Mouse (Mus musculus): Measurements from ENCODE around the gene Plekhb1. TPM values are rescaled to one million over a fixed set of nuclear protein-coding genes. Genes with fewer than 3 reads are reported as not detected.

Plekhb1 gene
- total and polyA plus RNA-seq, 3 experiments, result 0.12 to 0.40 TPM; not detected in 1

GRCm38 (mm10) chr7:100681132-100681531 is 18.9 kb upstream of the Plekhb1 start:
- no peak for TF ChIP-seq CHD1 (IDR thresholded peaks at IDR 0.05; ENCODE audit: low read depth, low read length)
- peak; percentile 47; the same call in 1 of the 2 replicates for TF ChIP-seq USF1 (IDR thresholded peaks at IDR 0.05; ENCODE audit: low read depth, low read length)
- no peak for TF ChIP-seq MYB (IDR thresholded peaks at IDR 0.05; ENCODE audit: low read depth, low read length)
- TF ChIP-seq SIN3A (IDR thresholded peaks at IDR 0.05; ENCODE audit: low read length), result no peak
- no peak for TF ChIP-seq GATA1 (IDR thresholded peaks at IDR 0.05; ENCODE audit: low read depth, low read length)
- TF ChIP-seq NELFE (IDR thresholded peaks at IDR 0.05; ENCODE audit: low read depth, low read length), result no peak
- no peak for TF ChIP-seq USF2 (IDR thresholded peaks at IDR 0.05; ENCODE audit: borderline replicate concordance in 1 of 2, insufficient read depth in 1 of 2, low read depth in 1 of 2, low read length in 2 of 2)
- peak; percentile 67 for TF ChIP-seq MYC (IDR thresholded peaks at IDR 0.05; ENCODE audit: low read depth, low read length)
- no peak for TF ChIP-seq ELF1 (IDR thresholded peaks at IDR 0.05; ENCODE audit: low read depth, low read length)
- TF ChIP-seq TAL1 (IDR thresholded peaks at IDR 0.05; ENCODE audit: low read length), result no peak
- no peak for TF ChIP-seq TCF12 (IDR thresholded peaks at IDR 0.05; ENCODE audit: low read depth, low read length)
- peak; percentile 90 for TF ChIP-seq MAX (IDR thresholded peaks at IDR 0.05; ENCODE audit: low read length)
- no peak for TF ChIP-seq POLR2AphosphoS2 (IDR thresholded peaks at IDR 0.05; ENCODE audit: low read length)
- TF ChIP-seq POLR2AphosphoS5 (IDR thresholded peaks at IDR 0.05; ENCODE audit: borderline replicate concordance, low read depth, low read length), result no peak
- TF ChIP-seq RCOR1 (IDR thresholded peaks at IDR 0.05; ENCODE audit: low read depth, low read length), result no peak
- no peak for TF ChIP-seq MAZ (IDR thresholded peaks at IDR 0.05; ENCODE audit: low read depth, low read length)
- TF ChIP-seq UBTF (IDR thresholded peaks at IDR 0.05; ENCODE audit: borderline replicate concordance, insufficient read depth, low read depth, low read length), result no peak
- TF ChIP-seq KAT2A (conservative IDR thresholded peaks at IDR 0.05; ENCODE audit: low read depth, low read length), result no peak
- no peak for TF ChIP-seq NRF1 (IDR thresholded peaks at IDR 0.05; ENCODE audit: insufficient read depth, low read depth, low read length, poor library complexity, severe bottlenecking)
- TF ChIP-seq MXI1 (IDR thresholded peaks at IDR 0.05; ENCODE audit: low read depth, low read length), result 0 out of 2 replicates have a peak, but pooled peaks have one; percentile 24
- no peak for TF ChIP-seq ETS1 (IDR thresholded peaks at IDR 0.05; ENCODE audit: low read depth, low read length)
- TF ChIP-seq SMC3 (IDR thresholded peaks at IDR 0.05; ENCODE audit: low read depth, low read length), result no peak
- TF ChIP-seq EP300 (IDR thresholded peaks at IDR 0.05; ENCODE audit: low read depth in 1 of 2, low read length in 2 of 2), result no peak
- TF ChIP-seq RAD21 (IDR thresholded peaks at IDR 0.05; ENCODE audit: low read depth, low read length), result no peak

More at GRCm38 (mm10) chr7:100681132-100681531, 18.9 kb upstream of the Plekhb1 start:
- Histone ChIP-seq H3K4me3 (ENCODE audit: control insufficient read depth in 1 of 2, insufficient read depth in 1 of 2, low read depth in 2 of 2, low read length in 2 of 2) (no peak overlapping the region), H3K9ac (ENCODE audit: control insufficient read depth, low read depth, low read length, poor library complexity, severe bottlenecking) (no peak overlapping the region), H3K79me2 (ENCODE audit: control insufficient read depth, insufficient read depth, low read length, poor library complexity) (no peaks in the 10 kb centered on the region), H3K36me3 (ENCODE audit: control insufficient read depth in 1 of 2, insufficient read depth in 2 of 2, low read length in 2 of 2) (peaks cover 0 to 15% of the 10 kb centered on the region in 2 experiments; a peak in 2 of 4 replicates), H3K27me3 (ENCODE audit: control insufficient read depth in 1 of 2, insufficient read depth in 2 of 2, low read length in 2 of 2) (no peaks in the 10 kb centered on the region; a peak in 1 of 4 replicates), H3K9me3 (replicated peaks; ENCODE audit: insufficient read depth, low read length) (no peaks in the 10 kb centered on the region), H3K27ac (ENCODE audit: control insufficient read depth, low read depth, low read length) (no peak overlapping the region), H3K4me1 (ENCODE audit: control insufficient read depth in 1 of 2, insufficient read depth in 2 of 2, low read length in 2 of 2) (peaks cover 0 to 22% of the 10 kb centered on the region in 2 experiments; a peak in 2 of 4 replicates)
- DNase-seq (ENCODE audit: low read depth, low spot score), result peak; percentile 83
